Mouse (Mus musculus) ovary, postnatal 10 days (tissue): ENCODE measurements around the gene Ryk.

ENCODE experiments used
- DNase-seq: peaks from one replicate; pipeline ENCODE4 v3.0.0; 2022; ENCODE audit warnings: low spot score

The Ryk gene

DNA sequence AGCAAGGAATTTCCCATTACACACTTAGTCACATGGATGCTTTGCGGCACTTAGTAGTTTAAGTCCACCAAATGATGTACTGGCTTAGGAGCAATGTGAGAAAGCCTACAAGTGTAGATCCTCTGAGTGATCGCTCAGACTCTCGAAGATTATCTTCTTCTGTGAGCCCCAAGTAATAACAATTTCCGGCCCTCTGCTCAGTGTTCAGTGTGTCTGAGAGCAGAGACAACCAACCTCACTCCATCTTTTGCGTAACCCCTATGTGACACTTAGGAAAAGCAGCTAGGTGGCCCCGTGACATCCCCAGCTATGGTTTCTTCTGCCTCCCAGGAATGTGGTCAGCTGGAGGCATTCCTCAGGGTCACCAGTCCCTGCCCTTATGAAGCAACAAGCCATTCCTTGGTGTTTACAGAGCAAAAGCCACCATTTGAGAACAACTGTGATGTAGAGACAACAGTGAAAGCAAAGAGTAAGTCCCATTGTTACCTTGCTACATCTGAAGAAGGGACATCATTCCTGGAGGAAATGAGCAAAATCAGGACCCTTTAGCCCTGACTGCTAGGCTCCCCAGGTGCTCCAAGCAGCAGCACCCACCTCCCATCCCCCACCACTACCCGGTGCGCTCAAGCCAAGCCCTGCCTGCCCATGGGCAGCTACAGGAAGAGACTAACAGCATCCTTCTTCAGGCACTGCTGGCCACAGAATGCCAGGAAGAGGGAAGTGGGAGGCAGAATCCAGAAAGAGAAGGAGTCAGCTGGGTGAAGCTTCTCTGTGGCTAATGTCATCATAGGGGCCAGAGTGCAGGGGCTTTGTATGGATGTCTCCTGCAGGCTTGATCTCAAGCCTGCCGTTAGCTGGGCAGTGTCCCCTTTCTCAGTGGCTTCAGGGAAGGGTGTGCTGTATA is 116.6 kb downstream of the Ryk start:
- no peak for DNase-seq

- no peak for DNase-seq
Measured at GRCm38 (mm10) chr9:102955866-102956265, 121.1 kb downstream of the Ryk start.
